Mouse (Mus musculus) forebrain, embryonic 13.5 days (tissue): ENCODE results near the gene Wdr19. TPM values are rescaled to one million over a fixed set of nuclear protein-coding genes. Genes with fewer than 3 reads are reported as not detected.
A peak's percentile ranks its signal among the peaks of the same experiment; 100 is the strongest.

ENCODE experiments used
- ATAC-seq: fragments of 200-750 bp; cut with Nextera tagmentation; 2 replicates; pipeline ENCODE4 v1.8.0; 2017
- H3K27ac ChIP-seq: fragments of 300-500 bp; sonication (generic); 2 replicates; pipeline ENCODE4 v1.5.1; 2015; ENCODE audit warnings: inconsistent platforms, mild to moderate bottlenecking, moderate library complexity
- H3K27me3 ChIP-seq: fragments of 300-500 bp; sonication (generic); 2 replicates; pipeline ENCODE4 v1.6.1; 2015; ENCODE audit warnings: mild to moderate bottlenecking, inconsistent platforms
- H3K36me3 ChIP-seq: fragments of 300-500 bp; sonication (generic); 2 replicates; pipeline ENCODE4 v1.6.1; 2015; ENCODE audit warnings: mild to moderate bottlenecking, inconsistent platforms; ENCODE audit not compliant: poor library complexity, severe bottlenecking
- H3K4me1 ChIP-seq: fragments of 300-500 bp; sonication (generic); 2 replicates; pipeline ENCODE4 v1.6.1; 2015; ENCODE audit warnings: inconsistent platforms
- H3K4me2 ChIP-seq: fragments of 300-500 bp; sonication (generic); 2 replicates; pipeline ENCODE4 v1.6.1; 2015; ENCODE audit warnings: inconsistent platforms, mild to moderate bottlenecking, moderate library complexity
- H3K4me3 ChIP-seq: fragments of 300-500 bp; sonication (generic); 2 replicates; pipeline ENCODE4 v1.5.1; 2015; ENCODE audit warnings: mild to moderate bottlenecking, inconsistent platforms
- H3K9ac ChIP-seq: fragments of 300-500 bp; sonication (generic); 2 replicates; pipeline ENCODE4 v1.6.1; 2015; ENCODE audit warnings: mild to moderate bottlenecking, inconsistent platforms
- H3K9me3 ChIP-seq: fragments of 300-500 bp; sonication (generic); replicated peaks from 2 replicates; pipeline ENCODE4 v1.6.1; 2016; ENCODE audit warnings: inconsistent platforms
- WGBS: fragments of 180-500 bp; shearing (Covaris S2); methylation state at CpG from one replicate; pipeline ENCODE4 v1.1.7; 2015; 5-methylcytosine and 5-hydroxymethylcytosine counted together
- polyA plus RNA-seq: library from polyadenylated mRNA; unstranded; fragments of >200 nt; fragmentation: Nextera tagmentation; extraction: Ambion mirVana; gene quantifications from 2 replicates; pipeline ENCODE4 v1.2.1, GENCODE M21; 2015

The Wdr19 gene
- 10.4 and 12.6 TPM in 2 replicates for polyA plus RNA-seq

DNA sequence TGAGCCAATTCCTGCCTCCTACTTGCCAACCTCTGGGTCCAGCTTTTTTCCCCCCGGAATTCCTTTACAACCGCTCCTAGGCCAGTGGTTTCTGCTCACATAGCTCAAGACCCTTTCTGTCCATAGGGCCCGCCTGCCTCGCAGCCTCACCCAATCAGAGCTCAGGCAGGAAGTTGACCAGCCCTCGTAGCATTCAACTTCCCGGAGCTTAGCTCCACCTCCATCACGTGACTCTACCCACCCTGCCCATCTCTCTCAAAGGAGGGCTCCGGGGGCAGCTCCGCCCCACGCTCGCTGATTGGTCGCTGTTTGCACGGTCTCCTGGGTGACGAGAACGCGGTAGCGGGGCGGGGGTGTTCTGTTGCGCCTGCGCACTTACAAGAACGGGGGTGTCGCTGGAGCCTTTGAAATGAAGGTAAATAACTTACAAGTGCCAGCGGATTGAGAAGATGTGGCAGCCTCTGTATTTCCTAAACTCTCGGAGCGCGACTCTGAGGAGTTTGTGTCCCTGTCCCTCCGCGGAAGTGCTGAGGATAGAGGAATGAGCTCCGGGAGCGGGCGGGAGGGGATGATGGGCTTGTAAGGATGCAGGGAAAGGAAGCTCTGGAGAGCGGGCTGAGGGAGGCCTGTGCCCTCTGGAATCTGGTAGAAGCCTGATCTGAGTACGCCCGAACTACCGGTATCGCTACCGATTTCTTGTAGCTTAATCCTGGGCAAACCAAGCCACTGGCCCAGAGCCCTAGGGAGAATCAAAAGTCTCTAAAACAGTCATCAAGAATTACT is at the start of gene Wdr19:
Gene Wdr19, plus strand, starts transcription at position 351 of the 783 bp plus-strand sequence.
- Histone ChIP-seq H3K4me3 (peak within 1 kb of the TSS; percentile 62), H3K27me3 (no peaks in the 10 kb centered on the region), H3K4me2 (peak within 1 kb of the TSS; percentile 81), H3K9me3 (no peaks in the 10 kb centered on the region), H3K27ac (peak within 1 kb of the TSS; percentile 63), H3K9ac (peak within 1 kb of the TSS; percentile 74), H3K36me3 (0 out of 2 replicates have a peak, but pooled peaks cover 7% of the 10 kb centered on the region), H3K4me1 (peaks cover 9% of the 10 kb centered on the region)
- peak; percentile 100 for ATAC-seq
- WGBS = under 1% methylated on average over 37 of the region's 37 CpGs

DNA sequence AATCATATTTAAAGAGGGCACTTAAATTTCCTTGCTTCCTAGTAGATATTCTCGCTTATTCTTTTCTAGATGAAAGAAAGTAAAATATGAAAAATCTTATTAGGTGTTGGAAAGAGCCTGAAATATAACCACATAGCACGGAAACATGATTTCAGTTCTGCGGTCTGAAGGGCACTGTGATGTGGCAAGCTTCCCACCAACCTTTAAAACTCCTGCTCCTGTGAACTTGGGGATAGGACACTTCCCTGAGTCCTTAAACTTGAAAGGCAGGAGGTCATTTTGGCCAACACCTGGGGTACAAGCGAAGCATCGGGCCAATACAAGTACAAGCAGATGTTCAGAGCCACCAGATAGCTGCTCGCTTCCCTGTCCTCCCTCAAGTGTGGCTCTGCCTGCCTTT is 49.8 kb upstream of the Wdr19 start:
- Histone ChIP-seq H3K27me3 (no peaks in the 10 kb centered on the region), H3K9me3 (no peaks in the 10 kb centered on the region), H3K4me3 (no peak overlapping the region), H3K27ac (no peak overlapping the region), H3K4me2 (no peak overlapping the region), H3K4me1 (no peaks in the 10 kb centered on the region), H3K9ac (no peak overlapping the region), H3K36me3 (peaks cover 83% of the 10 kb centered on the region)
- no peak for ATAC-seq
- WGBS = 94% methylated on average over 6 of the region's 6 CpGs

DNA sequence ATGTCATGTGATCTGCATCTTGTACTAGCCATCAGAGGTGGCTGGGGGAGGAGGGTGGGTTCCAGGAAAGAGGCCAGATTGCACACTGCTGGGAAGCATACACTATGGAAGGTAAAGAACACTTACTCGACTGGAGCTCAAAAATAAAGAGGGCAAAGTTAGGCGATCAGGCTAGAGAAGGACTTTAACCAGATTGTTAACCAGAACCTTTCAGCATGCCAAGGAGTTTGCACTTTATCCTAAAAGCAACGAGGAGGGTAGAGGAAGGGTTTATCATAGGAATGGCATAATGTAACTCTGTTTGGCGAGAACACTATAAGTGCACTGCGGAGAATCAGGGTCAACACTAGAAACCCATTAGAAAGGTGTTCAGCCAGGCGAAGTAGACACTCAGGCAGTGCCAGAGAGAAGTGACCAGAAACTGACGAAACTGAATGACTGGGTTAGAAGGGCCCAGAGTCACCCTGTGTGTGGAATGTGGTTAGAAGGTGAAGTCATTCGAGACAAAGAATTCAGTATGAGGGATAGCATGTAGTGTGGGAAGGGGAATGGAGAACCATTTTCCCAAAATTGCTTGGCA is 49.0 kb upstream of the Wdr19 start:
- ATAC-seq = no peak
- 93% methylated on average over 8 of the region's 8 CpGs for WGBS

DNA sequence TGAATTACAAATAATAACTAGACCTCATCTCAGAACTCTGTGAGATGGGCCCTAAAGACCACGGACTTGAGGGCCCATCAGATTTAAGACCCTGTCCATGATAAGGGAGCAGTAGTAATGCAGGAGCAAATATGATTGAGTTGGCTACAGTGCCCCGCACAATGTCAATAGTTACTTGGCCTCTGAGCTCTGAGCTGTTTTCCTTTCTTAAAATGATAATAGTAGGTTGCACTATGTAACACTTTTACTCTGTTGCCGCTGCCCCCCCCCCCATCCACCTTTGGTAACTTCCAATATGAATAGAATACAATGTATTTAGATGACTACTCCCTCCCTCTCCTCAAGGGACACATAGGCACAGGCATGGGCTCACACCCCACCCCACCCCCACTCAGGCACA is 48.2 kb upstream of the Wdr19 start:
- H3K27ac ChIP-seq = no peak overlapping the region
- H3K4me1 ChIP-seq = no peaks in the 10 kb centered on the region
- H3K4me3 ChIP-seq = no peak overlapping the region
- H3K9me3 ChIP-seq = no peaks in the 10 kb centered on the region
- H3K27me3 ChIP-seq = no peaks in the 10 kb centered on the region
- H3K9ac ChIP-seq = no peak overlapping the region
- WGBS = 95% methylated on average over 3 of the region's 3 CpGs
- H3K36me3 ChIP-seq = peaks cover 81% of the 10 kb centered on the region
- H3K4me2 ChIP-seq = no peak overlapping the region
- ATAC-seq = no peak

More for the DNA sequence above, 49.0 kb upstream of the Wdr19 start:
- H3K4me3 ChIP-seq = no peak overlapping the region
- no peaks in the 10 kb centered on the region for H3K4me1 ChIP-seq
- H3K4me2 ChIP-seq = no peak overlapping the region
- H3K9ac ChIP-seq = no peak overlapping the region
- H3K27me3 ChIP-seq = no peaks in the 10 kb centered on the region
- H3K9me3 ChIP-seq = no peaks in the 10 kb centered on the region
- H3K27ac ChIP-seq = no peak overlapping the region
- H3K36me3 ChIP-seq = peaks cover 79% of the 10 kb centered on the region

DNA sequence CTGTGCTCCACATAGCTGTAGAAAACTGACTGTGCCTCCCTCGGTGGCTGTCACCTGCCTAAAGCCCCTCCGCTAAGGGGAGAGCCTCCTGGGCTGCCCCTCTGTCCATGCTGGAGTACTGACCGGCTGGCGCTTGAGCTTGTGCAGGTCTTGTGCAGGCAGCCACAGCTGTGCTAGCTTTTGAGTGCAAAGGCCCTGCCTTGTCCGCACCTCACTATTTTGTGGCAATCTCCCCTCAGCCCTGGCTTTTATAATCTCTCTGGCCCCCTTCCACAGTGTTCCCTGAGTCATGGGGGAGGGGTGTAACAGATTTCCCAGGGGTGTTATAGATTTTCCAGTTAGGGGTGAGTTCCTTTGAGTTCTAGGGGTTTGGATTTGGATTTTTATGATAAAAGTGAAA is 47.7 kb upstream of the Wdr19 start:
- Histone ChIP-seq H3K4me1 (no peaks in the 10 kb centered on the region), H3K9ac (no peak overlapping the region), H3K4me2 (no peak overlapping the region), H3K27ac (no peak overlapping the region), H3K4me3 (no peak overlapping the region), H3K36me3 (peaks cover 81% of the 10 kb centered on the region), H3K27me3 (no peaks in the 10 kb centered on the region), H3K9me3 (no peaks in the 10 kb centered on the region)
- 76% methylated on average over 5 of the region's 5 CpGs for WGBS
- no peak for ATAC-seq

DNA sequence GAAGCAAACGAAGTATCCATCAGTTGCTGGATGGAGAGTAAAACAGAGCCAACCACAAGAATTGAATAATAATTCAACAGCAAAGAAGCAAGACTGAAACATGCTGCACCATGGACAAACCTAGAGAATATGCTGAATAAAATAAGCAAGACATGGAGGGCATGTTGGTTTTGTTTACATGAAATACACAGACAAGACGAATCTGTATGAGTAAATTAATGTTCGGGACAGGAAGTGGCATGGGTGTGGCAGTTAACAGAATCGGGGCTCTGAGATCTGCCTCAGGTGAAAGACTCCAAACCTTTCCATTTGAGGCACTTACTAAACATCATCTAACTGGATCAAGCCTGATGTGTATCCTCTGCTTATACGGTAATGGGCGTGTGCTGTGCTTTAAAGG is 45.2 kb upstream of the Wdr19 start:
- Histone ChIP-seq H3K36me3 (peaks cover 80% of the 10 kb centered on the region), H3K9ac (no peak overlapping the region)

DNA sequence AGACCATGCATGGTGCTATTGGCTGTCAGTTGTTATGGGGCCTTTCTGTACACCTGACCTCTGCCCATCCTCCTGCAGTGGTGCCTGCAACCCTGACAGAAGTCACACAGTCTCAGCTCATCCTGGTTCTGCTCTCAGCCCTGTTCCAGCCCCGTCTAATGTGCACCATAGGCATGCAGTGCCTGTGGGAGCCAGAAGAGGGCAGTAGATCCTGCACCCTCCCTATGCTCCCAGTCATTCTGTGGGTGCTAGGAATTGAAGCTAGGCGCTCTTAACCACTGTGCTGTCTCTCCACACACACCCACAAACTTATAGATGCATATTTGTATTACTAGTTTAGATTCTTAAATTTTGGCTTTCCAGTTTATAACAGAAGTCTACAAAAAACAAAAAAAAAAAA is 42.6 kb upstream of the Wdr19 start:
- no peaks in the 10 kb centered on the region for H3K9me3 ChIP-seq
- WGBS = 79% methylated on average over 2 of the region's 2 CpGs
- no peak for ATAC-seq

More for the DNA sequence above, 45.2 kb upstream of the Wdr19 start:
- Histone ChIP-seq H3K4me1 (no peaks in the 10 kb centered on the region), H3K4me2 (no peak overlapping the region), H3K27me3 (no peaks in the 10 kb centered on the region), H3K9me3 (no peaks in the 10 kb centered on the region), H3K27ac (no peak overlapping the region), H3K4me3 (no peak overlapping the region)
- 92% methylated on average over 6 of the region's 6 CpGs for WGBS
- ATAC-seq = no peak

DNA sequence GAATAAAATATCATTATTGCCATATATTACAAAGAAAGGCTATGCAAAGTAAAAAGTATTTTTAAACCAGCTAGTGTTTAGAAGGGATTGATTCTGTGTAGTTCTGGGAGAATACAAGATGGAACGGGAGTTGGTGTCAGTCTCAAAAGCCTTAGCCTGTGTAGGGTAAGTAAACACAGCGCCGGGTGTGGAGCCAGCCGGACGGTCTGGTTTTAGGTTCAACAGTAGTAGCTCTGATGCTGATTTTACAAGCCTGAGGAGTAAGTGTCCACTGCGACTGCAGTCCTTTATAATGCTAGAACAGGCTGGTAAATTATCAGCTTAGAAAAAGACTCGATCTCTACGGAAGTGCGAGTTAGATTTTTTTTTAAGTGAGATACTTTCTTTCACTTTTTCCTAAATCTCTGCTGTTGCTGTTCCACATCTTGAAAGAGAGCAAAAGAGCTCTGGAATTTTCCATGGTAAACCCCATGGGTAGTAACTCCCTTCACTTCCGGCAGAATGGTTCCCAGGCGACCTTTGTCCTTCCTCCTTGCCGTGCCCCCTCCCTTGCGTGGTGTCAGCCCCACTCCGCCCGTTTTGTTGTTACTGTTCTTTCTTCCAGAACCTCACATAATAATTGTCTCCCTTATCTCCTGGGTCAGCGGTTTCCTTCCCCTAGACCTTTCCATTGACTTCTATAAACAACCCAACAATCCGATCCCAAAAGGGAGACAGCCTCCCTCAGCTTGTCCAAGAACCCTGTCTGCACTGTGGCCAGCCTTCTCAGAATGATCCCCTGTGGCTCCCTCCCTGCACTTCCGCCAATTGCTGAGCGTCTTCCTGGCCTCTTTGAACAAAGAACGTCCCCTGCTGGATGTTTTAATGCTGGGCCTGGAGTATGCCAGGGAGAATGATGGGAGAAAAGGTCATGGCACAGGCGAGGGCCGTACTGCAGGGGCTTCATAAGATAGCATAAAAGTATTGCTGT is 41.8 kb upstream of the Wdr19 start:
- WGBS = 79% methylated on average over 22 of the region's 22 CpGs
- Histone ChIP-seq H3K4me2 (no peak overlapping the region), H3K9ac (no peak overlapping the region), H3K4me1 (no peaks in the 10 kb centered on the region), H3K4me3 (no peak overlapping the region), H3K27me3 (no peaks in the 10 kb centered on the region), H3K36me3 (peaks cover 74% of the 10 kb centered on the region), H3K27ac (no peak overlapping the region), H3K9me3 (no peaks in the 10 kb centered on the region)
- no peak; the same call in 1 of the 2 replicates for ATAC-seq

More for the DNA sequence above, 42.6 kb upstream of the Wdr19 start:
- H3K9ac ChIP-seq = no peak overlapping the region
- H3K36me3 ChIP-seq = peaks cover 72% of the 10 kb centered on the region
- no peak overlapping the region for H3K4me2 ChIP-seq
- H3K4me3 ChIP-seq = no peak overlapping the region
- H3K4me1 ChIP-seq = no peaks in the 10 kb centered on the region
- no peaks in the 10 kb centered on the region for H3K27me3 ChIP-seq
- no peak overlapping the region for H3K27ac ChIP-seq

DNA sequence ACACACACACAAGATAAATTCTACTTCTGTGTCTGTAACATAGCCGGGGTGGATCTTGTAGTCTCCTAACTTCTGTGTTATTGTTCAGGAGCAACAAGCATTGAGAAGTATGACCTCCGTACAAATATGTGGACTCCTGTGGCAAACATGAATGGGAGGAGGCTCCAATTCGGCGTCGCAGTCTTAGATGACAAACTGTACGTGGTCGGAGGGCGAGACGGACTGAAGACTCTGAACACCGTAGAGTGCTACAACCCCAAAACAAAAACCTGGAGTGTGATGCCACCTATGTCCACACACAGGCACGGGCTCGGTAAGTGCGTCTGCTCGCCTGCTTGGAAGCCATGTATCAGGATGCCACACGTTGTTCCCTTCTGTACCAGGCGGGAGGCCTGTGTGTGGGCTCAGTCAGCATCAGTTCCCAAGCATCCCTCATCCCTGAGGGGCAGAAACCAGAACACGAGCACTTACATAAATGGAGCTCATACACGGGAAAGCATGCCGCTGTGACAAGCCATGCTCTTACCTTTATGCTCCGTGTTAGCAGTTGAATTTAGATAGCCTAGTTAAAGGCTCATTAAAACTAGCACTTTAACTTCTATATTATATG is 40.7 kb upstream of the Wdr19 start:
- Histone ChIP-seq H3K27me3 (no peaks in the 10 kb centered on the region), H3K4me2 (no peak overlapping the region), H3K4me1 (no peaks in the 10 kb centered on the region), H3K27ac (no peak overlapping the region), H3K4me3 (no peak overlapping the region), H3K9me3 (no peaks in the 10 kb centered on the region), H3K9ac (no peak overlapping the region), H3K36me3 (peaks cover 77% of the 10 kb centered on the region)
- WGBS = 88% methylated on average over 20 of the region's 20 CpGs
- peak; percentile 43; the same call in 1 of the 2 replicates for ATAC-seq

DNA sequence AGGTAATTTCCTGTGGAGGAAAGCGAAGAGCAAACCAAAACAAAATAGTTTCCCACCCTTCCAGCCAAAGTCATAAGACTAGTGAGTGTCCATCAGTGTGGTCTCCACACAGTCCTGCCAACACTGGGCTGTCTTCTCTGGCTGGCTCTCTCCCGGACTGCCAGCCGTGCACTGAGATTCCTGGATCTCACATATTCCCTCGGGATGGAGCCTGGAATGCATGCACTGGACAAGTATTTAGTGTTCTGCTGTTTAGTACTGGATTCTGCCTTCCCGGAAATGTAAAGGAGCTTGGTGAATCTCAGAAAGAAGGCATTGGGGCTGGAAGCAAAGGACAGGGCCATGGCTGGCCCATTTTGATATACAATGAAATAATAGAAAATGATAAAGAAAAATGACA is 36.5 kb upstream of the Wdr19 start:
- H3K4me1 ChIP-seq = no peaks in the 10 kb centered on the region
- no peaks in the 10 kb centered on the region for H3K27me3 ChIP-seq
- no peak overlapping the region for H3K4me2 ChIP-seq
- no peaks in the 10 kb centered on the region for H3K9me3 ChIP-seq
- ATAC-seq = no peak
- H3K4me3 ChIP-seq = no peak overlapping the region
- H3K27ac ChIP-seq = no peak overlapping the region
- H3K9ac ChIP-seq = no peak overlapping the region
- peaks cover 78% of the 10 kb centered on the region for H3K36me3 ChIP-seq
- WGBS = 85% methylated on average over 5 of the region's 5 CpGs

DNA sequence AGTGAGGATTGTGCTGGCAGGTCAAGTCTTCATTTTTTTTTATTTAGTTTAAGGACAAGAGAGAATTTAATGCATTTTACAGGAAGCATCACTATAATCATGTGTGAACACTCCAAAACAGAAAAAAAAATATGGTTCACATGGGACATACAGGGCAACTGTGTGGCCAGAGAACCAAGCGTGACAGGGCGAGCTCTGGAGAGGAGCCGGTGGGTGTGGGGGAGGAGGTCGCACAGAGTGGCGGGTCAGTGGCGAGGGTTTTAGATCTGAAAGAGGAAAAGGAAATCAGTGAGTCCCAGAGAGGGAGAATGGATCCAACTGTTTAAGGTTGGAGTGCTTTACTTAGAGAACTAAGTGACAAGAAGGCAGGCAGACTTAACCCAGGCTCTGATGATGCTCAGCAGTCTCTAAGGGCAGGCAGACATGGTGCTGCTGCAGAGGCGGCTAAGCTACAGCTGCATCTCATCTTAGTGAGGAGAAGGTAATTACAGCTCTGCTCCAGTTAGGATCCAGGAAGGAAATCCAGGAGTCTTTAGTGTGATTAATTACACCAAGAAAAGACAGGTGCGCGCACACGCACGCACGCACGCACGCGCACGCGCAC is 35.9 kb upstream of the Wdr19 start:
- 94% methylated on average over 17 of the region's 17 CpGs for WGBS
- H3K9me3 ChIP-seq = no peaks in the 10 kb centered on the region
- no peak overlapping the region for H3K4me2 ChIP-seq
- ATAC-seq = no peak
- no peak overlapping the region for H3K27ac ChIP-seq
- no peak overlapping the region for H3K4me3 ChIP-seq
- no peak overlapping the region for H3K9ac ChIP-seq
- no peaks in the 10 kb centered on the region for H3K4me1 ChIP-seq
- H3K27me3 ChIP-seq = no peaks in the 10 kb centered on the region
- H3K36me3 ChIP-seq = peaks cover 73% of the 10 kb centered on the region
